In genomic region chr1:179546551-179546917, GRCm38 (mm10) we compare ENCODE assay signal across 8 mouse cellular contexts. TPM values are rescaled to one million over a fixed set of nuclear protein-coding genes. Genes with fewer than 3 reads are reported as not detected.
A peak's percentile ranks its signal among the peaks of the same experiment; 100 is the strongest.
DNase-seq lines count a peak whose midpoint lies in the region; ATAC-seq and TF ChIP-seq lines count a peak whose summit lies in the region.

No protein-coding gene starts in this region.

- under 1% methylated on average over 26 of the region's 44 CpGs for WGBS in heart, postnatal 0 days
- under 1% methylated on average over 40 of the region's 44 CpGs for WGBS in forebrain, embryonic 13.5 days
- under 1% methylated on average over 44 of the region's 44 CpGs for WGBS in liver, embryonic 16.5 days (ENCODE audit: insufficient replicate concordance)

- DNase-seq in heart, postnatal 0 days (ENCODE audit: low spot score): peak; percentile 54
- DNase-seq in heart, adult 9 months (ENCODE audit: low spot score in 2 of 2): no peak
- peak; percentile 39 for DNase-seq in MEL-GATA-1-ER (ENCODE audit: extremely low read depth, low read depth)
- DNase-seq in retina, embryonic 14.5 days (ENCODE audit: low spot score): no peak
- no peak for DNase-seq in kidney, adult 9 months
- DNase-seq in B cell, adult 2 months: no peak

- H3K27me3 ChIP-seq in heart, postnatal 0 days (ENCODE audit: control insufficient read depth, insufficient read depth, low read length): no peaks in the 10 kb centered on the region
- H3K27me3 ChIP-seq in forebrain, embryonic 13.5 days: no peaks in the 10 kb centered on the region
- H3K27me3 ChIP-seq in liver, embryonic 16.5 days (ENCODE audit: control insufficient read depth, insufficient read depth, low read depth, low read length): no peaks in the 10 kb centered on the region

- peaks cover 25% of the 10 kb centered on the region for H3K4me1 ChIP-seq in heart, postnatal 0 days (ENCODE audit: control insufficient read depth, insufficient read depth)
- peaks cover 28% of the 10 kb centered on the region for H3K4me1 ChIP-seq in forebrain, embryonic 13.5 days
- H3K4me1 ChIP-seq in liver, embryonic 16.5 days (ENCODE audit: control insufficient read depth, low read depth, low read length): peaks cover 45% of the 10 kb centered on the region

- peak overlapping the region; percentile 92 for H3K4me3 ChIP-seq in heart, postnatal 0 days (ENCODE audit: low read depth, low read length)
- H3K4me3 ChIP-seq in forebrain, embryonic 13.5 days: peak overlapping the region; percentile 63
- peak overlapping the region; percentile 96 for H3K4me3 ChIP-seq in liver, embryonic 16.5 days (ENCODE audit: low read depth, low read length)

- peaks cover 11% of the 10 kb centered on the region; the same call in 1 of the 2 replicates for H3K36me3 ChIP-seq in heart, postnatal 0 days (replicated peaks; ENCODE audit: control insufficient read depth, insufficient read depth, low read length)
- no peaks in the 10 kb centered on the region for H3K36me3 ChIP-seq in forebrain, embryonic 13.5 days (ENCODE audit: poor library complexity, severe bottlenecking)
- no peaks in the 10 kb centered on the region for H3K36me3 ChIP-seq in liver, embryonic 16.5 days (ENCODE audit: control insufficient read depth, insufficient read depth)

- H3K27ac ChIP-seq in heart, postnatal 0 days (ENCODE audit: low read depth): peak overlapping the region; percentile 93
- peak overlapping the region; percentile 97 for H3K27ac ChIP-seq in forebrain, embryonic 13.5 days
- H3K27ac ChIP-seq in liver, embryonic 16.5 days (ENCODE audit: low read length): peak overlapping the region; percentile 98

- H3K4me2 ChIP-seq in heart, postnatal 0 days (ENCODE audit: low read depth, low read length): peak overlapping the region; percentile 77
- peak overlapping the region; percentile 86 for H3K4me2 ChIP-seq in forebrain, embryonic 13.5 days
- peak overlapping the region; percentile 83 for H3K4me2 ChIP-seq in liver, embryonic 16.5 days (ENCODE audit: low read depth, low read length)

- peak overlapping the region; percentile 78 for H3K9ac ChIP-seq in heart, postnatal 0 days (replicated peaks; ENCODE audit: low read depth, low read length)
- peak overlapping the region; percentile 82 for H3K9ac ChIP-seq in forebrain, embryonic 13.5 days
- peak overlapping the region; percentile 95 for H3K9ac ChIP-seq in liver, embryonic 16.5 days (ENCODE audit: low read depth, low read length)

- TF ChIP-seq CTCF in heart, postnatal 0 days (IDR thresholded peaks at IDR 0.05; ENCODE audit: low read depth): 0 out of 2 replicates have a peak, but pooled peaks have one; percentile 9

- peak; percentile 64 for ATAC-seq in heart, postnatal 0 days (ENCODE audit: insufficient read depth, low read depth)
- ATAC-seq in forebrain, embryonic 13.5 days: peak; percentile 84
- peak; percentile 70 for ATAC-seq in liver, embryonic 16.5 days (ENCODE audit: low read depth)

- H3K9me3 ChIP-seq in heart, postnatal 0 days (replicated peaks; ENCODE audit: control insufficient read depth, low read length): no peaks in the 10 kb centered on the region
- no peaks in the 10 kb centered on the region for H3K9me3 ChIP-seq in forebrain, embryonic 13.5 days (replicated peaks)
- no peaks in the 10 kb centered on the region for H3K9me3 ChIP-seq in liver, embryonic 16.5 days (replicated peaks; ENCODE audit: control insufficient read depth, low read length)

- no peak for TF ChIP-seq EP300 in heart, postnatal 0 days (IDR thresholded peaks at IDR 0.05; ENCODE audit: low read depth)

RNA-seq across cellular contexts. Expression of gene Cnst, which starts 0.4 kb away (rescaled TPM):
- total RNA-seq in heart, postnatal 0 days (2014; rRNA removed; ENCODE audit: low replicate concordance): 21.4 and 33.7 TPM in 2 replicates
- 19.6 and 21.5 TPM in 2 replicates for polyA plus RNA-seq in heart, postnatal 0 days (2015; fragmentation: Nextera tagmentation; extraction: Ambion mirVana)
- polyA plus RNA-seq in forebrain, embryonic 13.5 days (2015; fragmentation: Nextera tagmentation; extraction: Ambion mirVana): 23.0 and 24.4 TPM in 2 replicates
- 11.6 and 11.8 TPM in 2 replicates for polyA plus RNA-seq in liver, embryonic 16.5 days (2015; fragmentation: Nextera tagmentation; extraction: Ambion mirVana)

RNA-seq across cellular contexts. Expression of gene Tfb2m, which starts 0.5 kb away (rescaled TPM):
- total RNA-seq in heart, postnatal 0 days (2014; rRNA removed; ENCODE audit: low replicate concordance): 15.9 and 20.4 TPM in 2 replicates
- polyA plus RNA-seq in heart, postnatal 0 days (2015; fragmentation: Nextera tagmentation; extraction: Ambion mirVana): 34.7 and 37.3 TPM in 2 replicates
- 32.4 and 32.6 TPM in 2 replicates for polyA plus RNA-seq in forebrain, embryonic 13.5 days (2015; fragmentation: Nextera tagmentation; extraction: Ambion mirVana)
- 7.7 and 10.0 TPM in 2 replicates for polyA plus RNA-seq in liver, embryonic 16.5 days (2015; fragmentation: Nextera tagmentation; extraction: Ambion mirVana)

RNA-seq across cellular contexts. Expression of gene Smyd3, which starts 28.7 kb away (rescaled TPM):
- 6.2 and 11.6 TPM in 2 replicates for total RNA-seq in heart, postnatal 0 days (2014; rRNA removed; ENCODE audit: low replicate concordance)
- 6.4 and 7.0 TPM in 2 replicates for polyA plus RNA-seq in heart, postnatal 0 days (2015; fragmentation: Nextera tagmentation; extraction: Ambion mirVana)
- 13.5 and 13.7 TPM in 2 replicates for polyA plus RNA-seq in forebrain, embryonic 13.5 days (2015; fragmentation: Nextera tagmentation; extraction: Ambion mirVana)
- 5.4 and 6.4 TPM in 2 replicates for polyA plus RNA-seq in liver, embryonic 16.5 days (2015; fragmentation: Nextera tagmentation; extraction: Ambion mirVana)

Comparison
In these comparisons a context has a peak if more than half of its experiments do, and no peak if none do; other contexts are left out.
1. DNase-seq: peak in heart, postnatal 0 days (single experiment) and MEL-GATA-1-ER (single experiment); none in heart, adult 9 months (0 of 2), retina, embryonic 14.5 days (single experiment), kidney, adult 9 months (single experiment) and B cell, adult 2 months (0 of 2).
2. Peak in every context shown above with its lines, with median percentiles within 50 percentile points of each other: ATAC-seq, H3K27ac ChIP-seq, H3K4me2 ChIP-seq, H3K4me3 ChIP-seq and H3K9ac ChIP-seq.